Mouse (Mus musculus) embryonic facial prominence, embryonic 14.5 days (tissue): ENCODE measurements at regions not wholly inside any gene's neighbourhood (a gene's known extent, or its start where the extent isn't known, plus 50 kb on each side); places are given as distances from the start of the nearest gene placed in this dataset.

Experiments used
- ATAC-seq: fragments of 200-750 bp; cut with Nextera tagmentation; 2 replicates; pipeline ENCODE4 v1.8.0; 2017; ENCODE audit warnings: low read depth, moderate number of reproducible peaks, moderate TSS enrichment
- DNase-seq: peaks from one replicate; pipeline ENCODE4 v3.0.0-alpha.2; 2015; ENCODE audit warnings: low spot score
- H3K27ac ChIP-seq: fragments of 300-500 bp; sonication (generic); replicated peaks from 2 replicates; pipeline ENCODE4 v1.5.1; 2014; ENCODE audit warnings: low read depth, mild to moderate bottlenecking, low read length, moderate library complexity
- H3K27me3 ChIP-seq: fragments of 300-500 bp; sonication (generic); replicated peaks from 2 replicates; pipeline ENCODE4 v1.6.1; 2014; ENCODE audit warnings: low read length; ENCODE audit not compliant: control insufficient read depth, insufficient read depth
- H3K36me3 ChIP-seq: fragments of 300-500 bp; sonication (generic); 2 replicates; pipeline ENCODE4 v1.6.1; 2014; ENCODE audit warnings: low read length, mixed read lengths; ENCODE audit not compliant: control insufficient read depth, insufficient read depth
- H3K4me1 ChIP-seq: fragments of 300-500 bp; sonication (generic); 2 replicates; pipeline ENCODE4 v1.6.1; 2014; ENCODE audit warnings: antibody characterized with exemption, low read length; ENCODE audit not compliant: control insufficient read depth, insufficient read depth
- H3K4me2 ChIP-seq: fragments of 300-500 bp; sonication (generic); 2 replicates; pipeline ENCODE4 v1.6.1; 2014; ENCODE audit warnings: low read depth, mild to moderate bottlenecking, low read length, moderate library complexity, mixed read lengths
- H3K4me3 ChIP-seq: fragments of 300-500 bp; sonication (generic); 2 replicates; pipeline ENCODE4 v1.5.1; 2014; ENCODE audit warnings: low read depth, mild to moderate bottlenecking, low read length
- H3K9ac ChIP-seq: fragments of 300-500 bp; sonication (generic); 2 replicates; pipeline ENCODE4 v1.6.1; 2014; ENCODE audit warnings: low read depth, mild to moderate bottlenecking, low read length, moderate library complexity, mixed read lengths
- H3K9me3 ChIP-seq: fragments of 300-500 bp; sonication (generic); 2 replicates; pipeline ENCODE4 v1.6.1; 2016; ENCODE audit warnings: low read length; ENCODE audit not compliant: control insufficient read depth
- WGBS: fragments of 180-500 bp; shearing (Covaris S2); extraction: QIAGEN DNeasy Blood & Tissue Kit; methylation state at CpG from one replicate; pipeline ENCODE4 v1.1.7; 2014; 5-methylcytosine and 5-hydroxymethylcytosine counted together

GRCm38 (mm10) chr1:159398643-159399042, 124.9 kb upstream of the Tnr start:
- Histone ChIP-seq H3K36me3 (no peaks in the 10 kb centered on the region), H3K9ac (no peak overlapping the region), H3K4me3 (no peak overlapping the region), H3K4me1 (peaks cover 6% of the 10 kb centered on the region; the same call in 1 of the 2 replicates), H3K9me3 (no peaks in the 10 kb centered on the region), H3K27me3 (no peaks in the 10 kb centered on the region), H3K4me2 (no peak overlapping the region), H3K27ac (no peak overlapping the region)
- DNase-seq (no peak), ATAC-seq (no peak)
- WGBS: 95% methylated on average over 2 of the region's 2 CpGs

DNA sequence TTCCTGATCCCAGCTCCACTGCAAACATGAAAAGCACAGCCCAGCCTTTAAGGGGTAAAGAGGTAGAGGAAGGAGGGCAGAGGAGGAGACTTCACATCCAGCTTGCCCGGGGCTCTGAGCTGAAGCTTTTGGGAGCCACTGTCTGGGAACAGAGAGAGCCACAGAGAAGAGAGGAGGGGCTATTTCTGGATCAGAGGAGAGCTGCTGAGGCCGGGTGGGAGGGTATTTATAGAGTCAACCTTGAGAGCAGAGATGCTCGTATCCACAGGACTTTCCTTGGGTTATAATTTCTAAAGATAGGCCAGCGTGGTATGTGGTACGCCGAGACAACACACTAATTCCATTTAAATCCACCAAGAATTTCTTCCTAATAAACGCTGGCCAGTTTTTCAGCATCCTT, 117.3 kb upstream of the Tnr start:
- H3K4me3 ChIP-seq: no peak overlapping the region
- H3K27me3 ChIP-seq: no peaks in the 10 kb centered on the region
- WGBS: 70% methylated on average over 7 of the region's 7 CpGs
- ATAC-seq (no peak), DNase-seq (no peak)
- no peaks in the 10 kb centered on the region for H3K9me3 ChIP-seq
- H3K4me1 ChIP-seq: no peaks in the 10 kb centered on the region
- no peak overlapping the region for H3K9ac ChIP-seq
- H3K27ac ChIP-seq: no peak overlapping the region
- no peak overlapping the region for H3K4me2 ChIP-seq
- H3K36me3 ChIP-seq: no peaks in the 10 kb centered on the region

- Histone ChIP-seq H3K36me3 (no peaks in the 10 kb centered on the region), H3K27ac (no peak overlapping the region), H3K9me3 (no peaks in the 10 kb centered on the region), H3K4me3 (no peak overlapping the region), H3K9ac (no peak overlapping the region), H3K4me1 (no peaks in the 10 kb centered on the region), H3K4me2 (no peak overlapping the region), H3K27me3 (no peaks in the 10 kb centered on the region)
- ATAC-seq: no peak
- DNase-seq: no peak
Observed at GRCm38 (mm10) chr1:159406781-159407180, 116.8 kb upstream of the Tnr start.

GRCm38 (mm10) chr1:159413374-159413773, 110.2 kb upstream of the Tnr start:
- DNase-seq: peak; percentile 54
- no peak for ATAC-seq
- H3K36me3 ChIP-seq: no peaks in the 10 kb centered on the region
- H3K4me2 ChIP-seq: no peak overlapping the region
- 64% methylated on average over 5 of the region's 5 CpGs for WGBS
- no peak overlapping the region for H3K4me3 ChIP-seq
- H3K27me3 ChIP-seq: no peaks in the 10 kb centered on the region
- H3K9ac ChIP-seq: no peak overlapping the region
- no peaks in the 10 kb centered on the region for H3K9me3 ChIP-seq
- no peaks in the 10 kb centered on the region for H3K4me1 ChIP-seq
- H3K27ac ChIP-seq: no peak overlapping the region

GRCm38 (mm10) chr1:159415656-159416055, 107.9 kb upstream of the Tnr start:
- ATAC-seq (no peak), DNase-seq (no peak)
- H3K9me3 ChIP-seq: no peaks in the 10 kb centered on the region
- H3K27me3 ChIP-seq: no peaks in the 10 kb centered on the region
- no peaks in the 10 kb centered on the region for H3K4me1 ChIP-seq
- H3K36me3 ChIP-seq: no peaks in the 10 kb centered on the region
- H3K9ac ChIP-seq: no peak overlapping the region
- no peak overlapping the region for H3K4me2 ChIP-seq
- no peak overlapping the region for H3K4me3 ChIP-seq
- H3K27ac ChIP-seq: no peak overlapping the region
- WGBS: 62% methylated on average over 3 of the region's 3 CpGs

- Histone ChIP-seq H3K4me2 (no peak overlapping the region), H3K27ac (no peak overlapping the region)
- 80% methylated on average over 5 of the region's 5 CpGs for WGBS
Observed at GRCm38 (mm10) chr1:159417176-159417575, 106.4 kb upstream of the Tnr start.

GRCm38 (mm10) chr1:159419301-159419965, 104.1 kb upstream of the Tnr start:
- WGBS: 53% methylated on average over 6 of the region's 7 CpGs
- H3K4me3 ChIP-seq: no peak overlapping the region

More at GRCm38 (mm10) chr1:159417176-159417575, 106.4 kb upstream of the Tnr start:
- DNase-seq: no peak
- Histone ChIP-seq H3K27me3 (no peaks in the 10 kb centered on the region), H3K4me3 (no peak overlapping the region), H3K9ac (no peak overlapping the region), H3K9me3 (no peaks in the 10 kb centered on the region), H3K36me3 (no peaks in the 10 kb centered on the region), H3K4me1 (no peaks in the 10 kb centered on the region)
- ATAC-seq: no peak

GRCm38 (mm10) chr1:159420189-159420588, 103.4 kb upstream of the Tnr start:
- Histone ChIP-seq H3K4me2 (no peak overlapping the region), H3K4me1 (no peaks in the 10 kb centered on the region), H3K36me3 (no peaks in the 10 kb centered on the region), H3K4me3 (no peak overlapping the region), H3K9me3 (no peaks in the 10 kb centered on the region), H3K27me3 (no peaks in the 10 kb centered on the region), H3K27ac (no peak overlapping the region), H3K9ac (no peak overlapping the region)
- WGBS: 96% methylated on average over 5 of the region's 5 CpGs
- ATAC-seq: no peak
- DNase-seq: no peak

More at GRCm38 (mm10) chr1:159419301-159419965, 104.1 kb upstream of the Tnr start:
- Histone ChIP-seq H3K9me3 (no peaks in the 10 kb centered on the region), H3K9ac (no peak overlapping the region), H3K27ac (no peak overlapping the region), H3K36me3 (no peaks in the 10 kb centered on the region), H3K4me2 (no peak overlapping the region), H3K27me3 (no peaks in the 10 kb centered on the region), H3K4me1 (no peaks in the 10 kb centered on the region)
- no peak for ATAC-seq
- no peak for DNase-seq

DNA sequence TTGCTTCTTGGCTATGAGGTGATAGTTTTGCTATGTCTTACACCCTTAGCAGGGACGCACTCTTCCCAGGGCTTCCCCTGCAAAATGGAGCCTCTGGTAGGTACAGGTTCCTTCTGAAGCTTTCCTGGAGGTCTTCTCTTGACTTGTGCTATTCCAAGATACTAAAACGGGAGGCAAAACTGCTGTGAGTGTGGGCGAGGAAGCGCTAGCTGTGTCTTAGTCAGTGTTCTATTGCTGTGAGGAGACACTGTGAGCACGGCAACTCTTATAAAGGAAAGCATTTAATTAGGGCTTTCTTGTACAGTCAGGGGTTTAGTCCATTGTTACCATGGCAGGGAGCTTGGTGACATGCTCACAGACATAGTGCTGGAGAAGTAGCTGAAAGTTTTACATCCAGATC, 99.9 kb upstream of the Tnr start:
- H3K4me2 ChIP-seq: no peak overlapping the region
- H3K9ac ChIP-seq: no peak overlapping the region
- H3K27me3 ChIP-seq: no peaks in the 10 kb centered on the region
- no peaks in the 10 kb centered on the region for H3K9me3 ChIP-seq
- H3K27ac ChIP-seq: no peak overlapping the region
- no peaks in the 10 kb centered on the region for H3K36me3 ChIP-seq
- 85% methylated on average over 5 of the region's 5 CpGs for WGBS
- DNase-seq (no peak), ATAC-seq (no peak)
- no peaks in the 10 kb centered on the region for H3K4me1 ChIP-seq
- no peak overlapping the region for H3K4me3 ChIP-seq
